Mouse (Mus musculus): ENCODE results near the gene Ism2.

The Ism2 gene

DNA sequence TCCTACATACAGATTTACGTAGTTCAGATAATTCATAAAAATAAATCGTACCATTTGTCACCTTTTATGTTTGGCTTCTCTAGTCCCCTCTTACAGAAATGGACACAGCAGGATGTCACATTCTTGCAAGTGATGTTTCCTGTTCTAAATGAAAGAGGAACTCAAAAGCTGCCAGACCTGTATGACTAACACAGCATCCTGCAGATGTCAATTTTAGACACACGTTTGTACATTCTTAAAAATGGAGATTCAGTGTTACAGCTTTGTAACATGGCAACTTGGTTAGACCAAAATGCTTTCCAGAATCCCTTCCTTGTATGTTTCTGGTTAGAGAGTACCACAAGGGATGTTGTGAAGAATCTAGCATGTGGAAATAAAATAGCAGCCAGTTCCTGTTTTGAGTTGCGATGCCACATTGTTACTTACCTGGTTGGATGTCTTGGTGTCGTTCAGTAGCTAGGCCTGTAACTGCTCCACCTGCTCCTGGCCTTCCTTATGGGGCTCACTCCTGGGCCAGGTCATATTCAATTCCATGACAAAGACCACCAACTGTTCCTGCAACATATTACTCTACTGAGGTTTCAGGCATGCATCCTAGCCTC, 62.5 kb downstream of the Ism2 start:
- no peak for DNase-seq (ENCODE audit: extremely low read depth, low read depth, low spot score)

DNA sequence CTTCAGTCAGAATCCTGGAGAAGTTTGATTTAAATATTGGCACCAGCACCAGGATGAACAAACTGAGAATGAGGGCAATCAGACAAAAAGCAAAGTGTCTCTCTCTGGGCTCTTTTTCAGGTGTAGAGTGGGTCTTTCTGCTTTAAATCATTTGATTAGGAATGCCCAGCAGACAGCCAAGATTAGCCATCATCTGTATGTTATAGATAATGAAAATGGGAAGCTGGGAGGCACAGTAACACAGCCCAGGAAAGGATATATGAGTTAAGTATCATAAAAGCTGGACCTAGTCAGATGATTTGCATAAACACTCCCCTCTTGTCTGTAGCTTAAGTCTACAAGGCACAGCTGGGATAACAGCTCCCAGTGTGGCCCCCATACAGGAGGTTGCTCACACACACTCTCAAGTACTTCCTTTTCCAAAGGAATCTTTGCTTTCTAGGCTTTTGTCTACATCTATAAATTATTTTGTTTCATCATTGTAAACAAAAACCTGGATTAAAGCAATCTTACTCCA, 69.1 kb downstream of the Ism2 start:
- DNase-seq (ENCODE audit: extremely low read depth, low read depth, low spot score), result no peak

- DNase-seq (ENCODE audit: extremely low read depth, low read depth, low spot score), result no peak
Measured at GRCm38 (mm10) chr12:87229633-87230032, 69.9 kb downstream of the Ism2 start.

Measured in fat pad, adult 2 months (tissue).